Mouse (Mus musculus) left cerebral cortex, adult 2 months (tissue): ENCODE measurements around the gene Zfp87. TPM values are rescaled to one million over a fixed set of nuclear protein-coding genes. Genes with fewer than 3 reads are reported as not detected.

Experiments
- DNase-seq, 2 experiments: peaks; one replicate each; pipeline ENCODE4 v3.0.0; 2021 to 2022; ENCODE audit warnings: low spot score in 2 of 2, mixed read lengths in 1 of 2; ENCODE audit errors: extremely low spot score in 1 of 2
- H3K27ac ChIP-seq: fragments of 200-600 bp; 2 replicates; pipeline ENCODE4 v1.8.1; 2022
- H3K4me3 ChIP-seq: fragments of 200-600 bp; 2 replicates; pipeline ENCODE4 v1.8.1; 2022
- CTCF ChIP-seq: fragments of 200-600 bp; IDR thresholded peaks from 2 replicates; pipeline ENCODE4 v1.8.1; 2022; ENCODE audit warnings: antibody characterized with exemption, mild to moderate bottlenecking, moderate library complexity
- intact Hi-C: fragments of 180-260 bp; cut with DNase I; formaldehyde crosslinking; loops from one replicate; pipeline ENCODE4 v1.15.1; 2025
- long read RNA-seq, 2 experiments: library from polyadenylated mRNA; stranded (forward); transcript quantifications; one replicate each; pipeline ENCODE4 v2.0.0; 2021; ENCODE audit warnings: borderline mapping rate in 2 of 2
- total RNA-seq, 2 experiments: library from RNA; stranded (reverse); gene quantifications; 2 replicates each; pipeline ENCODE4 v1.2.3; 2021

The Zfp87 gene
- 10 to 100 TPM; 19.8 to 22.9 TPM for total RNA-seq
- long read RNA-seq, experiment 1, transcript Zfp87-204 (4 exons, 2,656 nt), result major isoform, 17 of 19 reads
- long read RNA-seq, experiment 1, partial matches to known transcripts, result 1 of 19 reads
- long read RNA-seq, experiment 1, other reads (novel, unspliced or antisense), result 1 of 19 reads
- long read RNA-seq, experiment 2, transcript Zfp87-204 (4 exons, 2,656 nt), result major isoform, 8 of 10 reads
- long read RNA-seq, experiment 2, partial matches to known transcripts, result 0 of 10 reads
- long read RNA-seq, experiment 2, other reads (novel, unspliced or antisense), result 0 of 10 reads

GRCm38 (mm10) chr13:67525753-67526410 is at the start of gene Zfp87, which contains the start of gene Gm26965:
TSS of gene Zfp87 (minus strand) at chr13:67526177.
TSS of gene Gm26965 (minus strand) at chr13:67526151.
- intact Hi-C loops, result loop anchor here (1.0 kb wide), 2 partner anchors 26 to 203 kb away; partner anchors contain the start of genes Zfp58 and Zfp65
- TF ChIP-seq CTCF, result no peak; the same call in 1 of the 2 replicates
- peak; percentile 91 to 92 for DNase-seq

DNA sequence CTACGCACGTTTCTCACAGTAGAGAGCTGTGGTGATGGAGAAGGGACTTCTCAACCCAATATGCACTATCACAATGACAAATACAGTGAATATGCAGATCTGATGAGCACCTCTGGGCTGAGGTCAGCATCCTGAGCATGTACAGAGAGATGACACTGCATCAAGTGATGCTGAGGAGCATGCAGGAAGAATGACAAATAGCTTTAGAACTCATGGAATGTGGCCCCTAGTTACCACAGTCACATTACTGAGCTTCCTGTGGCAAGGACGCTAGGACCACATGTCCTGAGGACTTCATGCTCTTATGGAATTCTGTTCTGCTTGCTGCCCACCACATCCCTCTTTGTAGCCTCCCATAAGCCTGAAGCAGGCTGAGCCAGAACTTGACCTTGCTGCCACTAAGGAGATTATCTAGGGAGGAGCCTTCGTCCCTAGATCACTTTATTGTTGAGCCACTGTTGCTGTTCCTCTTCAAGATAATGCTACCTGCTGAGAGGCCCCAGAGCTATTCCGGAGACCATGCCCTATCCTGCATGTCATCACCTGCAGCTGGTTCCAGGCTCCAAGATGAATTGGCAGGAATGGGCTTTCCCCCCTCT is 46.7 kb upstream of the Zfp87 start:
- TF ChIP-seq CTCF, result no peak
- H3K27ac ChIP-seq, result no peak overlapping the region
- intact Hi-C loops, result no loop called here

More at GRCm38 (mm10) chr13:67525753-67526410, at the start of gene Zfp87, which contains the start of gene Gm26965:
- Histone ChIP-seq H3K4me3 (peak within 1 kb of the TSS; percentile 76), H3K27ac (peak within 1 kb of the TSS; percentile 70)

DNA sequence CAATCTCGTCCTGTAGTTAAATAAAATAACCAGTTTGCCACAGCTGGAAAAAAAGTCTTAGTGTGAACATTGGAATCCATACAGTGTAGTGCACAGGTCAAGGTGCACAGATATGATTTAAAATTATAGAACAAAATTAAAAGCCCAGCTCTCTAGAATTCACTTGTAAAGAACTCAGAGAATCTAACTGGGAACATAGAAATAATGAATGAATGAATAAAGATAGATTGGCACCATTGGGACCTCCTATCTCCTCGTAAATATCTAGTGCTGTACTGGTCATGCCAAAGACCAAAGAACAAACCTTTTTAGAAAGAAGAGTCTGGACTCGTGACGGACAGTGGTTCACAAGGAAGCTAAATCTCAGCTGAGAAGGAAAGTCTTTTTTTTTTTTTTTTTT is 27.8 kb upstream of the Zfp87 start, which contains the start of gene Zfp748:
TSS of gene Zfp748 (minus strand) at position 101 of the 400 bp plus-strand sequence.
- intact Hi-C loops, result loop anchor here (1.0 to 10.0 kb wide), 3 partner anchors 56 to 359 kb away; partner anchors contain the start of genes Zfp455, Zfp457 and Zfp729b
- no peak for DNase-seq
- no peak for TF ChIP-seq CTCF
- Histone ChIP-seq H3K4me3 (peak within 1 kb of the TSS; percentile 82), H3K27ac (peak within 1 kb of the TSS; percentile 90)

More for the DNA sequence above, 46.7 kb upstream of the Zfp87 start:
- no peak overlapping the region for H3K4me3 ChIP-seq
- no peak for DNase-seq

GRCm38 (mm10) chr13:67552505-67553346 is 26.7 kb upstream of the Zfp87 start:
- peak; percentile 83 to 87 for DNase-seq
- Histone ChIP-seq H3K27ac (peak overlapping the region; percentile 90), H3K4me3 (peak overlapping the region; percentile 82)
- no peak; the same call in 1 of the 2 replicates for TF ChIP-seq CTCF
- intact Hi-C loops, result loop anchor here (1.0 to 10.0 kb wide), 3 partner anchors 57 to 358 kb away; partner anchors contain the start of genes Zfp455, Zfp457 and Zfp729b

DNA sequence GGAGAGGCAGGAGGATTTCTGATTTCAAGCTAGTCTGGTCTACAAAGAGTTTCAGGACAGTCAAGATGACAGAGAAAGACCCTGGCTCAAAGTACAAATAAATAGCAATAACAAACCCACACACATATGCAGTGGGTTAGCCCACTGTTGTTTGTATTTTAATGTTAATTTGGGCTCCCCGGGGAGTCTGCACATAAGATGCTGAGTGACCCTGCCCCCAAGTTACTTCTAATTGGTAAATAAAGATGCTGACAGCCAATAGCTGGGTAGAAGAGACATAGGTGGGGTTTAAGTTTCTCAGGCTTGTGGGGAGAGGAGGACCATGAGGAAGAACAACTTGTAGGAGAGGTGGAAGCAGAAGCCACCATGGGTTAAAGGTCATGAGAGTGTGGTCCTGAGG is 20.0 kb upstream of the Zfp87 start:
- Histone ChIP-seq H3K4me3 (no peak overlapping the region), H3K27ac (no peak overlapping the region)
- DNase-seq, result no peak
- no peak for TF ChIP-seq CTCF
- intact Hi-C loops, result no loop called here

GRCm38 (mm10) chr13:67527049-67527730 is 1.2 kb upstream of the Zfp87 start:
- intact Hi-C loops, result no loop called here
- Histone ChIP-seq H3K27ac (no peak overlapping the region), H3K4me3 (no peak overlapping the region)
- no peak for TF ChIP-seq CTCF
- no peak for DNase-seq

- Histone ChIP-seq H3K4me3 (peak overlapping the region; percentile 86), H3K27ac (no peak overlapping the region)
- TF ChIP-seq CTCF, result no peak
- no peak for DNase-seq
- intact Hi-C loops, result loop anchor here (1.0 to 10.0 kb wide), 3 partner anchors 17 to 254 kb away; partner anchors contain the start of genes Gm26965, Zfp85, Zfp87 and Zfp874b
Measured at GRCm38 (mm10) chr13:67500908-67501307, 25.1 kb downstream of the Zfp87 start.

- intact Hi-C loops, result loop anchor here (1.0 to 10.0 kb wide), 3 partner anchors 16 to 255 kb away; partner anchors contain the start of genes Gm26965, Zfp85, Zfp87 and Zfp874b
- DNase-seq, result peak; percentile 84 to 85
- Histone ChIP-seq H3K4me3 (peak within 1 kb of the TSS; percentile 86), H3K27ac (peak within 1 kb of the TSS; percentile 7; the same call in 1 of the 2 replicates)
- no peak for TF ChIP-seq CTCF
Measured at GRCm38 (mm10) chr13:67500084-67500719, 25.8 kb downstream of the Zfp87 start, which contains the start of gene Zfp58. TSS of gene Zfp58 (minus strand) at chr13:67500555.

DNA sequence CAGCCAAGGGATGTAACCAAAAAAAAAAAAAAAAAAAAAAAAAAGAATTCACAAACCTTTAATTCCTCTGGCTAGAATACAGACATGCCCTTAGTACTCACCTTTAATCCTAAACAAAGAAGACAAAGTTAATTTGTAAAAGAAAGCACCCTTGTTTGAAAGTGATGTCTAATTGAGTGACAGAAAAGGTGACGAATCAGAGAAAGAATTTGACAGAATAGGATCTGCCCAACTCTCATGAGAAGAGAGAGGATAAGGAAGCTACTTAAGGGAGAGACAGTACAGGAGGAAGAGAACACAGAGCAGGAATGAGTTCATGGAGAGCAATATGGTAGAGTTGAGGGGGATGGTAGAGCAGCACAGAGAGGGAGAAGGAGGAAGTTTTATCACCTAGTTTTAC is 30.3 kb downstream of the Zfp87 start:
- no peak for TF ChIP-seq CTCF
- intact Hi-C loops, result no loop called here
- no peak overlapping the region for H3K4me3 ChIP-seq
- DNase-seq, result no peak
- no peak overlapping the region for H3K27ac ChIP-seq

DNA sequence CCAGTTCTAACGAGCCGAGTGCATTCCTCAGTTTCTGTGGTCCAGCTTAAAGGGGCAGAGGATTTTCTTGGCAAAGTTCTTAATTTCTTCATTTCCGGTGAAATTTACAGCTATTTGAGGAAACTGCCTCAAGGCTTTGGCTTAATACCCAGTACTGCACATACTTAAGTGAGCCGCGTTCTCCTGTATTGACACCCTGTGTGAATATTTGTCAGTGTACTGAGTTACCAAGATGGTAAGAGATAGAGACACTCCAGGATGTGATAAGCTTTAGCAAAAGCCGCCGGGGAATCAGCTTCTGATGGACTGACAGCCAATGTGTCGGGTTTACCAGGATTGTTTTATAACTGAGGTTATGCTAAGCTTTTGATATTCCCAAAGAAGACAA is 41.6 kb downstream of the Zfp87 start:
- no peak for DNase-seq
- Histone ChIP-seq H3K27ac (peak overlapping the region; percentile 94), H3K4me3 (peak overlapping the region; percentile 53)
- intact Hi-C loops, result loop anchor here (1.0 to 2.0 kb wide), 2 partner anchors 16 to 34 kb away; partner anchors contain the start of genes Zfp58 and Zfp874a
- no peak for TF ChIP-seq CTCF
